29 mouse cellular contexts compared by ENCODE assay signal in the genomic region with DNA sequence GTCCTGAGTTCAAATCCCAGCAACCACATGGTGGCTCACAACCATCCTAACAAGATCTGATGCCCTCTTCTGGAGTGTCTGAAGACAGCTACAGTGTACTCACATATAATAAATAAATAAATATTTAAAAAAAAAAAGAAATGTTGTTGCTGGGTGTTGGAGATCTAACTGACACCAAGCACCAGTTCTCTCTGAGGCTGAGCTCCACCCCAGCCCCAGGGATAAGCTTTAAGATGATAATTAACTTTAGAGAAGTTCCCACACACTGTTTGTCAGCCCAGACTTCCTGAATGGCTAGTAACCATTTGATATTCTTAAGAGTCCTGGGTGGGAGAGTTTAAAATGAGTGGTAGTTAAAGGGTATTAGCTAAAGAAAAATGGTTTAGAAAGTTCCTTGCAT.
"Had no signal": no experiment of that assay in that cellular context is flagged by ENCODE, and none has a peak within 500 bp of the region (broad histone marks: within the 10 kb centered on the region; RNA-seq: fewer than 3 reads in every experiment).

No protein-coding gene starts in this region.

- DNase-seq: heart, postnatal 10 days; heart, postnatal 14 days; heart, postnatal 36 days; kidney, adult 11 months; kidney, adult 18-20 months; kidney, adult 2 months; kidney, adult 8-10 months; kidney, adult 9 months; kidney, postnatal 10 days; kidney, postnatal 14 days; kidney, postnatal 25 days; kidney, postnatal 36 days; kidney, postnatal 4 days; layer of hippocampus, adult 9-11 months; layer of hippocampus, postnatal 36 days had no signal

- H3K9ac ChIP-seq: heart, embryonic 12.5 days; heart, embryonic 13.5 days; heart, embryonic 15.5 days; hindbrain, embryonic 12.5 days; hindbrain, embryonic 14.5 days; hindbrain, embryonic 15.5 days; intestine, embryonic 15.5 days; kidney, embryonic 15.5 days had no signal

- H3K27ac ChIP-seq: heart, embryonic 10.5 days; heart, embryonic 13.5 days; heart, embryonic 15.5 days; hindbrain, embryonic 10.5 days; hindbrain, embryonic 12.5 days; hindbrain, embryonic 13.5 days; hindbrain, embryonic 14.5 days; hindbrain, embryonic 15.5 days; hindbrain, postnatal 0 days; intestine, embryonic 15.5 days; kidney, embryonic 15.5 days; kidney, postnatal 0 days had no signal

- H3K27me3 ChIP-seq: heart, embryonic 12.5 days; heart, embryonic 13.5 days; heart, embryonic 15.5 days; hindbrain, embryonic 12.5 days; hindbrain, embryonic 13.5 days; hindbrain, embryonic 15.5 days; intestine, embryonic 15.5 days; kidney, embryonic 15.5 days had no signal

- H3K9me3 ChIP-seq: heart, embryonic 10.5 days; heart, embryonic 12.5 days; heart, embryonic 13.5 days; heart, embryonic 15.5 days; hindbrain, embryonic 10.5 days; hindbrain, embryonic 12.5 days; hindbrain, embryonic 13.5 days; hindbrain, embryonic 15.5 days; intestine, embryonic 15.5 days; kidney, embryonic 15.5 days had no signal

- H3K4me1 ChIP-seq: heart, embryonic 10.5 days; heart, embryonic 12.5 days; heart, embryonic 15.5 days; hindbrain, embryonic 12.5 days; hindbrain, embryonic 15.5 days; intestine, embryonic 15.5 days had no signal

- H3K4me3 ChIP-seq: heart, embryonic 10.5 days; heart, embryonic 12.5 days; heart, embryonic 13.5 days; heart, embryonic 15.5 days; hindbrain, embryonic 10.5 days; hindbrain, embryonic 12.5 days; hindbrain, embryonic 13.5 days; hindbrain, embryonic 15.5 days; intestine, embryonic 15.5 days; kidney, embryonic 15.5 days; left cerebral cortex, adult 2 months had no signal
